Mouse (Mus musculus) adrenal gland, adult (tissue): ENCODE measurements at regions not wholly inside any gene's neighbourhood (a gene's known extent, or its start where the extent isn't known, plus 50 kb on each side); places are given as distances from the start of the nearest gene placed in this dataset.

ENCODE experiments used
- DNase-seq, 2 experiments: peaks; one replicate each; pipeline ENCODE4 v3.0.0; 2022 to 2023; ENCODE audit warnings: low spot score in 1 of 2; ENCODE audit not compliant: inconsistent age in 2 of 2

DNA sequence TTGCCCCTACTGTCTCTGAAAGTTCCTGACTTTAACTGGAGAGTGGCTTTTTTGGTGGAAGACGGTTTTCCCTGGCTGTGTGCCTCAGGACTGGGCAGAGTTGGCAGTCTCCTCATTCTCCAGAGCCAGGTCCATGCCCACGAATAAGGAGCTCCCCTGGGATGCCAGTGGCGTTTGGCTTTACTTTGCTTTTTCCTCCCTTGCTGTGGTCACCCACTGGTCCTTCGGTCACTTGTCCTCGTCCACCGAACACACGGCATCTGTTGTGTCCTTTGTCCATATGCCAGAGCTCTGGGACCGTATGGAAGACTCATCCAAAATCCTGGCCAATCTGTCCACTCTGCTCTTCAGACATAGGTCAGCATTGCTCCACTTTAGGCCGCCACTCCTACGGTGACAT is 153.9 kb upstream of the 4931429L15Rik start:
- no peak for DNase-seq

DNA sequence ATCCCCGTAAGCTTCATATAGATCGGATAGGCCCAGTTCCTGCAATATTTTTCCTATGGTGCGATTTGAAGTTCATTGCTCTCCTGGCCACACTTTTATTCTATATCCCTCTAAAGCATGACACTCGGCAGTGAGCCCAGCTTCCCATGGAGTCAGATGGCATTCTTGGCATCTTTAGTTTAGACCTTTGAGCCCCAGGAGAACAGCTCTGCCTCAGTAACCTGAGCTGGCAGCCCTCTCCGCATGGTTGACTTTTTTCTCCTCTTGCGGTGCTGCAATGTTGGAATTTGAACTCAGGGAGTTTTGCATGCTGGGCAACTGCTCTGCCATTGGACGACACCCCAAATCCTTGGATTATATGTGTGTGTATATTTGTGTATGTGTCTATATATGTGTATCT is 149.7 kb upstream of the 4931429L15Rik start:
- DNase-seq, result no peak

DNA sequence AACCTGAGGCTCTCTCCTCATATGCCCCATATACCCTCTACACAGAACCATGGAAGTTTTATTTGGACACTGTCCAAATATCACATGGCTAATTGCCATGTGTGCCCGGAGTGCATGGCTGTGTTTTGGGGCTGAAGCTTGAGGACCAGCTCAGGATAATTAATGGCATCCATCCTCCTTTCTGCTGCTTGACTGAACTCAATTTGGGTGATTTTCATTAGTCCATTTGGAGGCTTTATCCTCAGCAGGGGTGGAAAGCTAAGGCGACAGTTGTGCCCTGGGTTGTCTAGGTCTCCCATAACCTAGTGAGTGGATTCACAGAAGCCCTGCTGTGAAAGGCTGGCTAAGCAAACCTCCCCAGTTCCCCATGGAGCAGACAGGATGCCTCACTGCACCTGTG is 148.5 kb upstream of the 4931429L15Rik start:
- no peak for DNase-seq

DNA sequence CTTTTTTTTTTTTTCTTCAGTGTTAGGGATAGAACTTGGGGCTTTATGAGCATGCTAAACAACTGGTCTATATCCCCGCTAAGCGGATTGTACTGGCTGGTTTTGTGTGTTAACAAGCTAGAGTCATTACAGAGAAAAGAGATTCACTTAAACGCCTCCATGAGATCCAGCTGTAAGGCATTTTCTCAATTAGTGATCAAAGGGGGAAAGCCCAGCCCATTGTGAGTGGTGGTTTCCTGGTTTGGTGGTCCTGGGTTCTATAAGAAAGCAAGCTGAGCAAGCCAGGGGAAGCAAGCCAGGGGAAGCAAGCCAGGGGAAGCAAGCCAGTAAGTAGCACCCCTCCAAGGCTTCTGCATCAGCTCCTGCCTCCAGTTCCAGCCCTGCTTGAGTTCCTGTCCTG is 147.9 kb upstream of the 4931429L15Rik start:
- no peak for DNase-seq

DNA sequence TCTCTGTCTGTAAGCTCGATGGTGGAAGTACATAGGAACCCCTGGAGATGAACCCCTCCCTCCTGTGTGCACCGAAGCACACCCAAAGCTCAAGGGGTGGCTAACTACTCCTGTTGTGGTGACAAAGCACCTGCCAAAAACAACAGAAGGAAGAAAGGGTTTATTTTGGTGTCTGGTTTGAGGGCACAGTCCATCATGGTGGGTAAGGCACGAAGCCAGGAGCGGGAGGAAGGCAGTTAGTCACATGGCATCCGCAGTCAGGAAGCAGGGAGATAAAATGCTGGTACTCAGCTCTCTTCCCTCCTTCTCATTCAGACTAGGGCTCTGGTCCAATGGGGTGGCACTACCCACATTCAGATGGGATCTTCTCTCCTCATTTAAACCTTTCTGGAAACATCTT is 142.9 kb upstream of the 4931429L15Rik start:
- no peak for DNase-seq

DNA sequence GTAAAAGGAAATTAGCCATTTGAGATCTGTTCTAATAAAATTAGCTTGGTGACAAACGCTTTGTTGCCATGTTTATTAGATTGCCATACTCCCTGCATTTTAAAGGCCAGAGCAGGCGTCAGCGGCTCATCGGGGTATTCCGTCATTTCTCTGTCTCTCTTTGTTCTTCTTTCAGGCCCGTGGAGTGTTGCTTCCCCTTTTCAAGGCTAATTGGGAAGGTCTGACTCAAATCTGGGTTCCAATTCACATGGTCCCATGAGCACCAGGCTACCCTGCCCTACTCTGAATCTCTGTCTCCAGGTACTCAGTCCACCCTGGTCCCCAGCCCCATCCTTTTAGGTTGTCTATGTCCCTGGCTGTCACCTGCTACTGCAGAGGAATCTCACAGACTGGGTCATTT is 138.2 kb upstream of the 4931429L15Rik start:
- DNase-seq, result no peak

DNA sequence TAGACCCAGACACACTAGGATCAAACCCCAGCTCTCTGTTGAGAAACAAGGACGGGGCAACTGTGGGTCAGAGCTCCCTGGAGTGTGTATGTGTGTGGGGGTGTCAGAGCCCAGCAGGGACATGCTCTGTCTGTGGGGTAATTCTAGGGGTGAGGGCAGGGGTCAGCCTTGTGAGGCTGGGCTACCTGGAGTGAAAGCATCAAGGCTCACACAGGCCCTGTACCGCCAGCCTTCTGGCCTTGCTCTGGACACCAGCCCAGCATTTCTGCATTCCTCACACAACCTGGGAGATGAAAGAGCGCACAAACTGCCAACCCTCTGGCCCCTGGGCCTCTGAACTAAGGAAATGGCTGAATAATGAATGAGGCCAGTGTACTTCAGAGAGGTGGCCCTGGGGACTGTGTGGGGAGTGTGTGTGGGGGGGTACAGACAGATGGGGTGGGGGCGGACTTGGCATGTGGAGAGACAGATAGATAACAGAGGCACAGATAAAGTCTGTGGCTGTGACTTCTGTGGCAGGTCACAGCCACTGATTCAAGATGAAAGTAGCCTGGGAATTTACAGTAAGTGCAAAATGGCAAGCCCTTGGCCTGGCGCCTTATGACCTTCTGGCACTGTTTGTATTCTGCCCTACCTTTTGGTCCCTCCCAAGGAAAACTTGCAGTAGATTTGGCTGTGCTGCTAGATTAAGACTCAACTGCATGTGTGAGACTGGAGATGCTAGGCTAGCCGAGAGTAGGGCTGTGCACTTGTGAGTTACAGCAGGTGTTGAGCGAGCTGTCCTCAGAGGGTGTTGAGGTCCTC is 135.2 kb upstream of the 4931429L15Rik start:
- peak; percentile 26 to 50 for DNase-seq

DNA sequence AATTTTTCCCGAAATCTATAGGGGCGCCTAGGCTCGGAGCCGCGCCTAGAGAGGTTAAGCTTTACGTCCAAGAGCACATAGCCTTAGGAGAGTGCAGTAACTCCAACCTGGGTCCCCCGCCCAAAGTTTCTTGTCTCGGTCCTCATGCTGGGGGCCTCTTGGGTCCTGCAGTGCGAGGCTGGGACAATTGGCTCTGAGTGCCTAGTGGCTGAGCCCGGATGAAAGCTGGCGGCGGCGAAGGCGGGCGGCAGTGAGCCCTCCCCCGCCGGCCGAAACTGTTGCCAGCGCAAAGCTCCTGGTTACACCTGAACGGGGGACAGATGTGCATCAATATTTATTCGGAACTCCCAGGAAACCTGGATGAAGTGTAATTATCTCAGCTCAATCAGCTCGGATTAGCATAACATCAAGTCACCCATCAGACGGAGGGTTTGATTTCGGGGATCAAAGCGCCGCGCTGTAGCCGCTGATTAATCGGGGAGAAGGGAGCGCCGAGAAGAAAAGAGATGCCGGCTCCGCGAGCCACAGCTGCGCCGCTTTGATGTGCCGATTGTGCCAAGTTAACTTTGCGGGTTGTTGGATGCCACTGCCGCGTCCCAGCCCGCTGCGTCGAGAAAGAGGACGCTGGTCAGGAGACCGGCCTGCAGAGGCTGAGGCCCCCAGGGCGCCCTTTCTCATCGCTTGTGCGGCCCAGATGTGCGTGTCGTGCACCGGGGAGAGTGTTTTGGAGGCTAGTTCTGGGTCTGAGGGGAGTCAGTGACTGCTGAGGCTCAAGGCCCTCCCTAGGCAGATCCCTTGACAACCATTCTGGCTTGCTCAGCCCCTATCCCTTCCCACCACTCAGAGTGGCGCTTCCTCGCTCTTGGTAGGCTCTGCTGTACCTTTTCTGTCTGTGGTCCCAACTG is 123.7 kb upstream of the 4931429L15Rik start:
- peak in 1 of 2 experiments; percentile 55 for DNase-seq

DNA sequence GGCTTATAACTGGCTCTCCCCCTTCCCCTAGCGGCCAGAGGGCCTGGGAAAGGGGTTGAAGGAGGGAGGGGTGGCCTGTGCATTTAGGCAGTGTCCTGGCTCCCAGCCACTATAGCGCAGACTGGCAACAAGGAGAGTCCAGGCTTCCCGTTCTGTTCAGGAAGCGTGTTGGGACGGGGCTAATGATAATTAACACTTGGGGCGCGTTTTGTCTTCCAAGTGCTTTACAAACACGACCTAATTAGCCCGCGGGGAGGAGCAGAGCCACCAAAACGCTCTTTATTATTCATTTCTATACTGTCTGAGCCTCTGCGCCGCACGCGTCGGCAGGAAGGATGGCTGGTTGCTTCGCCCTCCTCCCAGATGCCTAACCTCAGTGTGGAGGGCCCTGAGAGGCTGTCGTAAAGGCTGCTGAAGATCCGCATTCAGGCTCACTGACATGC is 123.0 kb upstream of the 4931429L15Rik start:
- no peak for DNase-seq

DNA sequence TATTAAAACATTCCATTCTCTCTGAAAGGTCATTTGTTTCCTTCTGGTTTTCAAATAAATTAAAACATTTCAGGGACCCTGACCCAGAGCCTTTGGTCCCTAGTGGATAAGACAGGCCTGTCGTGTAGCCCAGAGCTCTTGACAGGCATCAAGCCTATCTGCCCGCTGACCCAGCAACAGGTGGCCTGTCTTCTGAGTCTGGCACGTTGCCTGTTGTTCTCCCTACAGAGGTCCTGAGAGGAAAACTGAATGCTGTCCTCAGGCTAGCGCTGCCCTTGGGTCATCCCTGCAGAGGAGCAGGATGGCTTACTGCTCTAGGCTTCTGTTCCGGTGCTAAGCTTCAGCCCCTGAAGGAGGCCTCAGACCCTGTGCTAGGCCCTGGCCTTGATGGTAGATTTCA is 120.4 kb upstream of the 4931429L15Rik start:
- DNase-seq, result no peak

DNA sequence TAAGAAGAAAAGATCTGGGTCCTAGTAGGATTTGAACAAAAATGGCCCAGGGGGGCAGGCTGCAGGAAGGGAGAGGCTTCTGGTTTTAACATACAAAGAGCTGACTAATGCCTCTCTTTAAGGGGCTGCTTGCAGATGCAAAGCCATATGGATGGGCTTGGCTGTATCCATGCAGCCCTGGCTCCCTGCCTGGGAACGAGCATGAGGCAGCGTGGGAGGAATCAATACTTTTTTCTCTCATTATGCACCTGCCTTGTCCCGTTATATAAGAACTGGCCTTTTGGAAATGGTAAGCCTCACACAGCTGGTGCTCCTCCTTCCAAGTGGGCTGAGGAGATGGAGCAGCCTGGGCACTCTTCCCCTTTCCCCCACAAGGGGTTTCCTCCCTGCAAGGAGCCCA is 114.9 kb upstream of the 4931429L15Rik start:
- DNase-seq, result no peak

DNA sequence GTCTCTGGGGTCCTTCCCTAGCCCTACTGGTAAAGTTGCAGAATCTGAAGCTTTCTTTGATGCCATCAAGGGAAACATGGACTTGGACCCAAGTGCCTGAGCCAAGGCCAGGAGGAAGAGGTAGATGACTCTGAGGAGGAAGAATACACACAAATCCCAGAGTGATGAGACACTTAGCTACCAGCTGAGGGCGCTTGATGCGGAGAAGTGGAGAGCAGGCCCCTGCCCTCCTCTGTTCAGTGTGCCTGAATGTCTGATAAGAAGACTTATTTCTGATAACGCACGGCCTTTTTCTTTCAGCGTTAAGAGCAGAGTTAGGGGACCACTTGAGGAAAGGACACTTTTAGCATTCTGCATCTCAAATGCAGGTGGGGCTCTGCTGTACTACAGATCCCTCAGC is 113.9 kb upstream of the 4931429L15Rik start:
- no peak for DNase-seq

DNA sequence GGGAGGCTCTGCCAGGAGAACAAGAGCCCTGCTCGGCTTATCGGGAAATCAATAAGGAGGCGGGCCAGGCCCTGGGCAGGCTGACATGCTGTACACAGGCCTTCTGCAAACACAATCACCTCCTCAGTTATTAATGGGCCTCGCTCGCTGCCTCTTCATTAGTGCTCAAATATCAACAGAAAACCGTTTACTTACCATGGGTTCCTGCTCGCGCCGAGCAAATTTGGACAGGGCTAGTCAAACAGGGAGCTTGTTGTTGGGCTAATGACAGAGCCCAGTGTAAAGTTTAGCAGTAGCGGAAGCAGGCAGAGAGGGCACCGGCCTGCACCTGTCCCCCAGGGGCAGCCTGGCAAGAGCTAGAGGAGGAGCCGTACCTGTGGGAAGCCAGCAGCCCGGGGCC is 111.3 kb upstream of the 4931429L15Rik start:
- DNase-seq, result no peak

DNA sequence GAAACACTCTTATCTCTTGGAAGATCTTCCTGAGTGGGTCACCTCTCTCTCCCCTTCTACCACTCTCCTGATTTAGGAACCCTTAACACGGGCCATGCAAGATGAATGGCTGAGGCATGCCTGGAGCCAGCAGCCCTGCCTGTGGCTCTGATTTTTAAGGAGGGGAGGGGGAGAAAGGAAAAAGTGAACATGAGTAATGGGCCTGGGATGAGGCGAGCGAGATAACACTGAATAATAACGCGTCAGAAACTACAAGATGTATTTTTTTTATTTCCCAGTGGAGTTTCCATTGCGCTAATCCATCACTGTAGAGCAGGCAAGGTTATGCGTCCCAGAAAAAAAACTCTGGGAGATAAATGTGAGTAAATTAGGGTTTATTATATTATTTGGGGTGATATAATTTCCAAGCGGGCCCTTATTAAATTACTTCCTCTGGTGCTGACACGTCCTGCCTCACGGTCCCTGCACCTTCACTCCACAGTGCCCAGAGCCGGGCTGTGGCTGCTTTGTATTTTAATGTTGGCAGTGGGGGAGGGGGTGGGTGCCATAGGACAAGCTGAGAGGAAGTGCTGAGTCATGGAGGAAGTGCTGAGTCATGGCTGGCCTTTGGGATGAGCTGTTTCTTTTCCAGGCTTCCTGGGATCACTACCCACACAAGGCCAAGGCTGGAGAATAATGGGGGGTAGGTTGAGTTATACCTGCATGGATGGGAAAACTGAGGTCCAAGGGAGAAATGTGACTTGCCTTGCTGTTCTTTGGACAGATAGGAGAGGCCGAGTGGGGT is 103.6 kb upstream of the 4931429L15Rik start:
- DNase-seq, result peak; percentile 25 to 60

DNA sequence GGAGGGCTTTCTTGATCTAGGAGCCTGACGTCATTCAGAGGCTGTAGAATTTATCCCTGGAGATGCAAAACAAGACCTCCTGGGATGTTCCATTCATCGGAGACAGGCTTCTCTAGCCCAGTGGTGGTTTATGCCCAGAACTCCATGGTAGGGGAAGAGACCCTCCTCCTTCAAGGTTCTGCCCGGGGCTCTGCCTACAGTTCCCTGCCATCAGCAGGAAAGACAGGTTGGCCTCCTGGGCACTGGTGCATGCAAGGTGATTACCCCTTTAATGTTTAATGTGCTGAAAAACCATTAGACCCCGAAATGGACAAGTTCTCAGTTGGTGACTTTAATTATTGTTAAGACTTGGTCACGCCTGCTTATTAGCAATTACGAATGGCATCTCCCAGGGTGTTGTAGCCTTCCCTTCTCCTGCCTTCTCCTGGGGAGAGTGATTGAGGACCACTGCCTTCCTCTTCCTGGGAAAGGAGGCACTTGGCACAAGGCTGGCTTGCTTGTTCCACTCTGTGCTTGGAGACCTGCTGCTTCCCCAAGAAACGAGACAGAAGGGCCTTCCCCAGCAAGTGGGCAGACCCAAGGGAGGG is 102.0 kb upstream of the 4931429L15Rik start:
- no peak for DNase-seq

DNA sequence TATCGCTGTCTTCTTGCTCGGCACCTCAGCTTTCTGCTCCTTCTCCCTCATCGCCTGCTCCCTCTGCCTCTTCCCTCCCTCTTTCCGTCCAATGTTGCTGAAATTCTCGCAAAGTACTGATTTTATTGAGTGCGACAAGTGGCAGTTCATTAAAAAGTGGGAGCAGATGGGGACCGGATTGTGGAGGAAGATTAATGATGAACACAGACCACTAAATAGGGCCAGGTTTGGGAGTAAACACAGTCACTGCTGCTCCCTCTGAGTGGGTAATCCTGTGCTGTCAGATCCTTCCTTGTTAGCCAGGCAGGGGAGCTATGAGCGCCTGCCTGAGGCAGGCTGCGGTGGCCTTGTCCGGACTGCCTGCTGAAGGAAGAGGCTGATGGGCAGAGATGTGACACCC is 91.9 kb upstream of the 4931429L15Rik start:
- DNase-seq, result no peak

DNA sequence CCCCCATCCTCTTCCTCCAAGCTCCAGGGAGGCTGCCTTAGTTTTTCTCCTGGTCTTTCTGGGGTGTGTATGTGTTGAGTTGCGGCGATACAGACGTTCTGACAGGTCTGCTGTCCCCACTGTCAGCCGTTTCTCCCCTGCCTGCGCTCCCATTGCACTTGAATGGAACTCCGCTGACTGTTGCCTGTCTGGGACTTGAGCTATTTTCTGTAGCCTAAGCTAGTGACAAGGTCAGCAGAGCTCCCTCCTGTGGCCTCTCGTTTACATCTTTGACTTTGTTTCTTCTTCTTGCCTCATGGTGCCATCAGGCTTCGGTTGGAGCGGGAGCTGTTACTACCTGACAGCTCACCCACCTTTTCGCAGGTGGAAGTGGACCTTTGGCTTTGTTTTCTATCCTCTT is 89.0 kb upstream of the 4931429L15Rik start:
- no peak for DNase-seq

DNA sequence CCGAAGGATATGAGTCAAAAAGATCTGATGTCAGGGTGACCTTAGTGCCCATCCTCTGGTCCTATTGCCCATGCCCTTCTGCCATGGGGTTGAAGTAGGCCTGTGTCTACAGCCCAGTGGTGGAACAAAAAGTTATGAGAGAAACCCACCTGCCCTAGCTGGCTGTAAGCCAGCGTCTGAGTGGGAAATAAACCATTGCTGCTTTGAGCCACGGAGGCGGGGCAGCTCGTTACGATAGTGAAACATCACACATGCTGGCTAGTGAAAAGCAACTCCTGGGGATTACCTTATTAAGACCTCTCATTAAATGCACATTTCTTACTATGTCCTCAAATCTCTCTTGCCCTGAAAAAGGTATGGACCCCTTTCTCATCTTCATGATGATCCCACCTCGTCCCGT is 86.8 kb upstream of the 4931429L15Rik start:
- DNase-seq, result no peak

DNA sequence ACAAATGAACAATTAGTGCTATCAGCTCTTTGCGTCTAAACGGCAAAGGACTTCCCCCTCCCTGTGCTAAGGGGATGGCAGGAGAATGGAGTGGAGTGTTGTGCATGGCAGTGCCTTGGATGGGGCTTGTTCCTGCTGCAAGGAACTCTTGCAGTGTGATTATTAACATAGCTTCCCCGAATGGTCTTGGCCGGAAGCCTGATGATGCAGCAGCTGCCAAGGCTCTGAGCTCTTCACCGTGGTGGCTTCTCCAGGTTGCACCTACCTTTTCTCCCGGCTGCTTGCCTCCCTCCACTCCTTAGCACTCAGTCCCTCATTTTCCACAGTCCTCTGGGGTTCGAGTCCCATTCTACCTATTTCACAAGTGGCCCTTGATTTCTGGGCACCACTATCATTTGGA is 76.8 kb upstream of the 4931429L15Rik start:
- DNase-seq, result no peak

DNA sequence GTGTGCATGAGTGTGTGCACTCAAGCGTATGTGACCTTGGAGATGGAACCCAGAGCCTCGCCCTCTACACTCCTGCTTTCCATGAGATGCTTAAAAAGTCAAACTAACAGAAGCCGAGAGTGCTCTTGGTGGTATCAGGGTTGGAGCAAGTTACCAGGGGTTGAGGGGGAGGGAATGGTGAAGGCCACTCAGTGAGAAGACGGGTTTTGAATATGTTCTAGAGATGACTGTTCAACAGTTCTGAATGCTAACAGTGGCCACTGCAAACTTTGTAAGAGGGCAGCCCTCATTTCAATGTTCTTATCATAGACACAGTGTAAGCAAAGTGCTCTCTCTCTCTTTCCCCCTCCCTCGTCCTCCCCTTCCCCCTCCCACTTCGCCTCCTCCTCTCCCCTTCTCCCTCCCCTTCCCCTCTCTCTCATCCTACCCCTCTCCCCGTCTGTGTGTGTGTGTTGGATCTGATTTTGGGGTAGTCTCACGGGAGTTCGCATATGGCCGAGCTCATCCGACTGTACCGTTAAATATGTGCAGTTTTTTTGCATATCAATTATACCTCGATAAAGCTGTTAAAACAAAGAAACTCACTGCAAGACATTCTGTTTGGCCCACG is 75.5 kb upstream of the 4931429L15Rik start:
- DNase-seq, result no peak

DNA sequence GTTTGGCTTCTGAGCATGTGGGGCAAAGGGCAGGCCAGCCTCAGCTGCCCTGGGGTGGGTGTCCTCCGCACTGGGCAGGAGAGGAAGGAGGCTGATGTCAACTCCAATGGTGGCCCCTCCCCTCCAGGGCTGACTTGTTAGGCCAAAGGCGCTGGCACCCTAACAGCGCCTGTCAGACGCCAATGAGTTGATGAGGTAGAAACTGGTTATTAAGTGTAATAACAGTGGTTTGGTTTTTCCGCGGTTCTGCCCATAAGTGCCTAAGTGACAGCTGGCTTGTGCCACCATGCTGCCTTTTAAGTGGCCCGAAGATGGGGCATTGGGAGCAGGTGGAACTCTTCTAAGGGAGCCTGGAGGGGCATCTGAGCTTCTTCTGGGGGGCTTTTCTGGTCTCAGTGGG is 74.5 kb upstream of the 4931429L15Rik start:
- DNase-seq, result no peak
